Mouse (Mus musculus) c-Kit-positive CD71-positive TER-119-positive erythroid progenitor cells, embryonic 14.5 days (primary cell): ENCODE results near the gene Reps1.

Experiments used
- DNase-seq: peaks from one replicate; pipeline ENCODE4 v3.0.0-alpha.2; 2013; ENCODE audit warnings: low spot score

Gene Reps1

DNA sequence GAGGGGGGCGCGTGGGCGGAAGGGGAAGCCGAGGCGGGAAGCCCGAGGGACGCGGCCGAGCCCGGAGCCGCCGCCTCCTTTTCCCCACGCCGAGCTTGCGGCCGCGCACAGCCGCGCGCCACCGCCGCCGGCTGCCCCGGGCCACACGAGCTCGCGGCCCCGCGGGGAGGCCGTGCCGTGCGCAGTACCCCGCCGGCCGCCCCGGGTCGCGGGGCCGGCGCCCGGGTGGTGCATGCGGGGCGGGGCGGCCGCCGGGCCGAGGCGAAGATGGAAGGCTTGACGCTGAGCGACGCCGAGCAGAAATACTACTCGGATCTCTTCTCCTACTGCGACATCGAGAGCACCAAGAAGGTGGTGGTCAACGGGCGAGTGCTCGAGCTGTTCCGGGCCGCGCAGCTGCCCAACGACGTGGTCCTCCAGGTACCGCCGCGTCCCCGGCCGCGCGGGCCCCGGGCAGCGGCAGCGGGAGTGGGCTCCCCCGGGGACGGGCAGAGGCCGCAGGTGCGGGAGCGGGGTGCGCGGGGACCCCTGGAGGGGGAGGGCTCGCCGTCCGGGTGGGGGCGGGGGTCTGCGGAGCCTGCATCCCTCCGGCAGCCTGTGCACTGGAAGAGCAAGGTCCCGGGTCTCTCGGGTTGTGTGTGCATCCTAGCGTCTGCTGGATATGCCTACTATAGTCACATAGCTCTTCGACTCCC lies at the start of gene Reps1:
TSS of gene Reps1 (plus strand) at position 166 of the 695 bp plus-strand sequence.
- peak; percentile 18 for DNase-seq

DNA sequence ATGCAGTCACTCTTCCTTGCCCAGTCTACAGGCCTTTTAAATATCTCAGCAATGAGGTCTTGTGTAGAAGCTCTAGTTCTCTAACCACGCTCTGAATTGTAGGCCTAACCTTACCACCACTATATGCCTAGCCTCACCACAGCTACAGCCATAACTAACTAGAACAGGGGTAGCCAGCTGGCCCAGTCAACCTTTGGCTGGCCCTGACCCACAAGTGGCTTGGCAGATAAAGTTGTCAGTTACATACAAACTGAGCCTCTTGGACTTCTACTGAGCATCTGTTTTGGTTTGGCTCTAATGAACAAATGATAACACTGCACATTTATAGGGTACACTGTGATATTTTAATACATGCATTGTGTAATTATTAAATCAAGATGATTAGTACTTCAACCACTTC lies 48.9 kb upstream of the Reps1 start:
- DNase-seq, result no peak

DNA sequence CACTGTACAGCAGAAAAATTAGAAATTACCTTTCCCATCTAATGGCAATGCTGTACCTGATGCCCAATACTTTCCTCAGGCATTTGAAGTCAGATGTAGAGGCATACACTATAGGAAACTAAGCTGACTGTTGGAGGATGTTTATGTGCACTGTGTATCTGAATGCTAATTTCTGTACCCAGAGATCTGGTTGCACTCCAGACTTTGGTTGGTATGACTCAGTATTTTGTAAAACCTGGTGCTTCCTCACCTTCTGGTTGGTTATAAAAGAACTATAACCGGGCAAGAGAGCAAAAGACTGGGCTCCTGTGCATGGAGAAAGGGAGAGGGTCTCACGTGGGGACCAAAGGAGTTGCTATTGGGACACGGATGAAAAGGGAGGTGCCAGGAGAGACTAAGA lies 48.4 kb upstream of the Reps1 start:
- DNase-seq, result no peak

DNA sequence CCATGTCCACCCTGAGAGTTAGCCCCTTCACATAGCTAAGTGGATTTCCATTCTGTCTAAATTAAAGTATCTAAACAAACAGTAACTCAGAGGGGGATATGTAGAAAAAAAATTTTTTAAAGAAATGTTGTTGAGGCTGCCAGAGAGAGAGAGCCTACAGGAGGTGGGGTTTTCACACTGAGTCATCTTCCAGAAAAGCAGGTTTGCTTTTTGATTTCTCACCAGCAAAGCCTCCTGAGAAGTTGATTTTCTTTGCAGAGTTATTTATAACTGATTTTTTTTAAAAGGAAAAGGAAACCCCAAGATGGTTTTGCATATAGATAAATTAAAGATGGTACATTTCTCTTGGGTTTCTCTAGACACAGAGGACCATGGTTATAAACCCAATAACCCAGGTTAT lies 47.5 kb upstream of the Reps1 start:
- no peak for DNase-seq

DNA sequence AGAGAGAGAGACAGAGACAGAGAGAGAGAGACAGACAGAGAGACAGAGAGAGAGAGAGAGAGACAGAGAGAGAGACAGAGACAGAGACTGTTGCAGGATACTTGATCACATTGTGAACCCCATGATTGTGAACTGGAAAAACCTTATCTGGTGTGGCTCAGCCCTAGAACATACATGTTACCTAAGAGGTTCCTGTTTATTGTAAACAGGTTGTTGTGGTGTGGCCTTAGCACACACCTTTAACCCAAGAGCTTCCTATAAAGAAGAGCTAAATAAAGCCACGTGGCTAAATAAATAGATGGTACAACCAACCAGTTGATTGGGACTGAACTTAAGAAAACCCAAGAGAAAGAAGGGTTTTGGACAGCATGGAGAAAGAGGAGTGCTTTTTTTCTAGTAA lies 45.9 kb upstream of the Reps1 start:
- DNase-seq, result no peak

DNA sequence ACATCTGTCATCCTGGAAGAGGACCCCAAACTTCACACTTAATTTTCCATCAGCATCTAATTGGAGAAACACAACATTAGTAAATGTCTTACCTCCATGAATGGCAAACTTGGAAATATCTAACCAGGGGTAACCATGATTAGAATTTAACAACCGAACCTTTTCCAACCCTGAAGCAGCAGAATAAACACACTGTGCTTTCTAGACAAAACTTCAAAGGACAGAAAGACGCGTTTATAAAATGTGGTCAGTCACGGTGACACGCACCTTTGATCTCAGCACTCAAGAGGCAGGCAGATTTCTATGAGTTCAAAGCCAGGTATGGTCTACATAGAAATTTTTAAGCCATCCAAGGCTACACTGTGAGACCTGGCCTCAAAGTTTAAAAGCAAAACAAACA lies 43.9 kb upstream of the Reps1 start:
- DNase-seq, result no peak

DNA sequence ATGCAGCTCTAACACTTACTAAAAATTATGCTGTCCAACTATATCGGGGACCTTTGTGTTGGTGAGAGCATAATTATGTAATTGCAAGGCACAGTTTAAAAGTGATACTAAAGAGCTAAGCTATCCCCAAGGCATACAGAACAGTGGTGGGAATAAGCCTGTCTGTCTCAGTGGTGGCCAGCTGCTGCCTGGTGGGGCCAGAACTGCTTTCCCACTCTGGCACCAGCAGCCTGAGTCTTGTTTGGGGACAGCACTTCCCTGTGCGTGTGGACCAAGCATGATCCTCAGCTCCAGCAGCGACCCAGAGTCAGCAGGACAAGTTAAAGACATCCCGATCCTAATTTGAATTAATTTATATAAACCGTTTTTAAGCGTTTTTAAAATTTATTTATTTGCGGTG lies 35.2 kb upstream of the Reps1 start:
- no peak for DNase-seq

DNA sequence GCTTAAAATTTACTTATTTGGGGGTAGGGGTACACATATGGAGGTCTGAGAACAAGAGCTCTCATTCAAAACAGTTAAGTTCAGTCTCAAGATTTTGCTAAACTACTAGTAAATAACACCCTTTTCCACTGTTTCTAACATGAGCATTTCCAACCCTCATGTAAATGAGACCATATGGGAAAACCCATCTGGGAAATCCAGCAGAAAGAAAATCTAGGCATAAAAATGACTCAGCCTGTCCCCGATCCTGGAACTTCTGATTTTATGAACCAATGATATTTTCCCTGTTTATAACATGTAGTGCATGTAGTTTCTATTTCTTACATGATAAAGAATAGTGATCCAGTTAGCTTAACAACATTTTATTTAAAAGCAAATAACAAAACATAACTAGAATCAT lies 34.8 kb upstream of the Reps1 start:
- no peak for DNase-seq

DNA sequence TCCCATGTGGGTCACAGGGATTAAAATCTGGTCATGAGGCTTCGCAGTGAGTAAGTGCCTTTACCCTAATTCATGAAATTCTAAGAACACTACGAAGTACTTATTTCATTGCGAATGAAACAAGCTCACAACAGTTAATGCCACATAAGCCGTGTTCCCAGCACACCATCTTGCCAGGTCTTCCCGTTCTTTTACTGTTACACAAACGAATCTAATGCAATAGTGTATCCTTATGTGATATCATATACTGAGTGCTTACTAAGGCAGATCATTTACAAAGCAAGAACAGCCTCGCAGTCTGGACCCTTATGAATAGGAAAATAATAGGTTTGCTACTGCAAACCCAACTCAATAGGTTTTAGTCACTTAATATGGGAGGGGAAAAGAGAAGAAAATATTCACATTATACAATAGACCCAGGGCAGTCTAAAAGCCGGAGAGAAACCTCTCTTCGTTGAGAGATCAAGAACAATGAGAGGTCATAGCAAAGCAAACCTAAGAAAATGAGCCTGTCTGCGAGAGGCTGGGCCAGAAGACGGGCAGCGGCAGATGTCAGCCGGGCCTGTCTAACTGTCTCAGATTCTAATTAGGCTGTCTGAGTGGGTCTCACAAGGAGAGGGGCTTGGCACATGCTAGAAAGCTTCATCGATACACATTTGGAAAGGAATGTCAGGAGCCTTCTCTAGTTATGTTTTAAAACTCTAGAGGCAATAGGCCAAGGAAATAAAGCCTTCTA lies 33.9 kb upstream of the Reps1 start:
- no peak for DNase-seq

DNA sequence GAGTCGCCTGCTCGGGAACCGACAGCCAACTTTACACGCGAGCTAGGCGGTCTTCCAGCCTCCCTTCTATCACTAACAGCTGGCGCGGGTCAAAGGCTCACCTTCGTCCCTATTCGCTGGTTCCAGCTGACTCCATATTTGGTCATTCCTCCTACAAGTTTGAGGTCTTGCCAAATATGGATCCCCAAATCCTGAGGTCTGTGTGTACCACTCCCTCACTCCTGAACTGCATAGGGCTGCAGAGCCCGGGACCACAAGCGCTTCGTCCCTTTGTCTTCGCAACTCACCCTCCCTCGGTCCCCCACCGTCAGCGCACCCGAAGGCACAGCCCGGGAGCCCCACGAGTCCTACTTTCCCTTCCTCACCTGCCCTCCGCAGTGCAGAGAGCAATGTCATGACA lies 33.3 kb upstream of the Reps1 start:
- DNase-seq, result peak; percentile 74

DNA sequence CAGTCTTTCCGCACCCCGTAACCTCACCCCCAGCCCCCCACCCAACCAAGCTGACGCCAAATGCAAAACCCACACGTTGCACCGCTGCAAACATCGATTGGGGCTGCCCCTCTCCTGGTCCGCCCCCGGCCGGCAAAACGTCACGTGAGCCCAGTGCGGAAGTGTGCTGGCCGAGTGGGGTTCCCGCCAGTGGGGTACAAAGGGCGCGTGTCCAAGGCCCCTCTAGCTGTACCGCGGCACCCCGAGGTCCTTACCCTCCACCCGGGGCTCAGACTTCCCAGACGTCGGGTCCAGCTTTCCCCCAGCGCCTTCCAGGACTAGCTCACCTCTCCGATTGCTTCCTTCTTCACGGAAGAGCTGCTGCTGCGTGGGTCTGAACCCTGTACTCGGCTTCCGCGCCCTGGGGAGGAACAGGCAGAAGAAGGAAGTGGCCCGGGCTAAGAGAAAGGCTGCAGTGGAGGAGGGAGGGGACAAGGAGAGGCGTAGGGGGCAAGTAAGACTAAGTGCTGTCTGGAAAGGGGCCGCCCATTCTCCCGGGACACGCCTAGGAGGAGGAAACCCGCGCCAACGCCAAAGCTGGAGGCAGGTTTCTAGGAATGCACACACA lies 32.8 kb upstream of the Reps1 start, which contains the start of gene Abracl:
TSS of gene Abracl (minus strand) at position 548 of the 607 bp plus-strand sequence.
- DNase-seq, result peak; percentile 70

DNA sequence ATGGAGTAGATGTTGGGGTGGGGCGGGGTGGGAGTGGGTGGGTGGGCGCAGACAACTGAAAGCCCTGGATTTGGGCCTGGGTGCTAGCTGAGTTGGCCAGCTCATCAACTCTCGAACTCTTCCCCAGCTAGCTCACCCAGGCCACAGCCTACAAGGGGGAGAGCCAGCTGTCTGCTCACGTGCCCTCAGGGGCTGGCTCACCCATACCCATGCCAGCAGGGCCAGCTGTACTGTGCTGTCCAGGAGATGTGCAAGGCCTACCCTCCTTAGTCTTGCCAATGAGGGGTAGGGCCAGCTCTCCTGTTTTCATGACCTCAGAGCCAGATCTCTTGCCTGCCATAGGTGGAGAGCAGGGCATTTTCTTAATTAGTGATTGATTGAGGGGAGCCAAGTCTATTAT lies 21.3 kb upstream of the Reps1 start:
- DNase-seq, result no peak

DNA sequence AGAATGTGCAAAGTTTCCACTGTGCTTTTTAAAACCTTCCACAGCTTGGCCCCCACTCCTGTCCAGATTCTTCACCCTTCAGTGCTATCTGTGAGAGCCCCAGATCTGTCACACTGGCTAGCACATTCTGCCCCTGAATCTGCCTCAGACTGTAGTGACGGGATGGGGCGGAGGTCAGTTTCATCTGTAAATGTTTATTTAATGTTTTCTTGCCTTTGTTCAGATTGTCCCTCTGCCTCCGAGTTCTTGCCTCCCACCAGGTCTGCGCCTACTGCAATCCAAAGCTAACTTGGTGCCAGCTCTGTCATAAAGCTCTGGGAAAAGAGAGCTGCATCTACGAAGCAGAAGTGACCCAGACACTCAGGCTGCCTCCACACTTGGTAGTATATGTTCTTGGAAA lies 18.8 kb upstream of the Reps1 start:
- no peak for DNase-seq

DNA sequence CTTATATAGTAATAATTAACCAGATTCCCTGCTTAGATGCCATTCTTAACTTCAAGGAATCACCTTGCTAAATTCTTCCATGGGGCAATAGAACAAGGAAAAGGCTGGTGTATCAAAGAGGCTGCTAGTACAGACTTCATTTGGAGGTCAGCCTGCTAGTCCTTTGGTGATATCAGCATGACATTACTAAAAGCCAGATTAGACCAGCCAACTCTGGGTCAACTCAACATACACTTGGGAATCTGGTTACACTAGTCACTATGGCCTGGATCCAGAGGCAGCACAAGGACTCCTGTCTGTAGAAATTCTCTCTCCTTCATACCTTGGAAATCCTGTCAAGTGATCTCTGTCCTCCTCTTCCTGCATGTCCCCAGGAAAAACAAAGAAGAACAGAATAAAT lies 9.3 kb upstream of the Reps1 start:
- no peak for DNase-seq

DNA sequence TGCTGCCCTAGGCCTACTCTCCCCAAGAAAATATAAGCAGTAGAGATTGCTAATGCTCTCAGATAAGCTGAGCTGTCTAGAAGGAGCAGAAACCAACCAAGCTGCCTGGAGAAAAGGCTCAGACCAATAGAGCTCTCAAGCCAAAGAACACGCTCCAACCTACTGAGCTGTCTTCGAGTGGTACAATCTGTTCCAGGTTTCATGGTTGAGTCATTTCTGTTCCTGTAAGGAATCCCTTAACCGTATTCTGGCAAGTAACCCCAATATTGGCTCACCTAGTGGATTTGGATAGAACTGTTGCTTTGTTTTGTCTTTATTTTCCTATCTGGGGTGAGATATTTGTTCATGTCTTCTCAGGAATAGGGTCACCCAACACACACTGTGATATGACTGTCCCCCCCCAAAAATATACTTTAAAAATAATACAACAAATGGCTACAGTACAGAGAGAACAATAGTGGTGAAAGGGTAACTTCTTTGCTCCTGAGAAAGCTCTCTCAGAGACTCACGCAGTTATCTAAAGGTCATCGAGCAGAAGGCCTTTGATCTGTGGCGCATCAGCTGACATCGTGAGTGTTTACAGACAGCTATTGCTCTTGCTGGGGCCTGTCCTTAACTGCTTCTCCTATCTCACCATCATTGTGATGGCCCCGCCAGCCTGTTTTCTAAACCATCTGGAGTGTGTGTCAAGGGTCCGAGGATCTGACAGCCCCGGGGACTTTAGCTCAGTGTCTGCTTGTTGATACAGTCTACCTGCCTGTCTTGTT lies 8.1 kb upstream of the Reps1 start:
- DNase-seq, result no peak

DNA sequence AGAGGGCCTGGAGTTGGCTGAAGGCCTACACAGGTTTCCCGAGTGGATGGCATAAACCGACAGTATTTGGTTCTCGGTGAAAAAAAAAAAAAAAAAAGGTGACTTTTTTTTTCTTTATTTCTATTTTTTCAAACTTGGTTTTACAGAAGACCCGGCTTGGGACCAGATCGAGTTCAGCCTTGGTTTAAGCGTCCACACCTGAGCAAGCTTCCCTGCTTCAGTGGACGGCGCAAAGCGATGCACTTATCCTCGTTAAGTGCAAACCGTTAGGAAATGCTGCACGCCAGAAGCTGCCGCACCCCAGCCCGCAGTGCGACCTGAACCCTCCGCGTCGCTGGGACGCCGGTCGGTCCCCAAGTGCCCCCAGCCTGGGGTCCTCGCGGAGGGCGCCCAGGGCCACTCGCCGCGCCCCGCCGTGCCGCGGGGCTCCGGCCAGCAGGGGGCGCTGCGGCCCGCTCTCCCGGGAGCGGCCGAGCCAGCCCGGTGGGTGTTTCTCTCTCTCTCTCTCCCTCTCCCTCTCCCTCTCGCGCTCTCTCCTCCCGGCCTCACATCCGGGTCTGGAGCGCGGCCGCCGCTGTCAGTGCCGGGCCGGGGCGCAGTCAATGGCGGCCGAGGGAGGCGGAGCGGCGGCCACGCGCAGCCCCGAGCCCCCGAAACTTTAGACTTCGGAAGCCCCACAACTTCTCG lies 509 bp upstream of the Reps1 start:
- peak; percentile 64 for DNase-seq

DNA sequence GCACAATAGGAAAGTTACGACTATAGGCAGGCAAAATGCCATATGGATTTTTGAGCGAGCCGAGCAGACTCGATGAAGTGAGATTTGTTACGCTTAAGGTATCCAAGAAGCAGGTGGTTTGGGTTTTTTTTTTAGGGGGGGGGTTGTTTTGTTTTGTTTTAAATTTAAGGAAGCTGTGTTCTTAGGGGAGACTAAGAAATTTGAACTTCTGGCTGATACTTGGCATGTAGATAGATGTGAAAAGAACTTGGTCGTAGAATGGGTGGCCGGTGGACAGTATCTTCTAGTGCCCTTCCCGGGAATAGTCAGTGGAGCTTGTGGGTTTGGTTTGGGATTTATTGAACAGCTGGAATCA lies 707 bp downstream of the Reps1 start:
- DNase-seq, result peak; percentile 18

DNA sequence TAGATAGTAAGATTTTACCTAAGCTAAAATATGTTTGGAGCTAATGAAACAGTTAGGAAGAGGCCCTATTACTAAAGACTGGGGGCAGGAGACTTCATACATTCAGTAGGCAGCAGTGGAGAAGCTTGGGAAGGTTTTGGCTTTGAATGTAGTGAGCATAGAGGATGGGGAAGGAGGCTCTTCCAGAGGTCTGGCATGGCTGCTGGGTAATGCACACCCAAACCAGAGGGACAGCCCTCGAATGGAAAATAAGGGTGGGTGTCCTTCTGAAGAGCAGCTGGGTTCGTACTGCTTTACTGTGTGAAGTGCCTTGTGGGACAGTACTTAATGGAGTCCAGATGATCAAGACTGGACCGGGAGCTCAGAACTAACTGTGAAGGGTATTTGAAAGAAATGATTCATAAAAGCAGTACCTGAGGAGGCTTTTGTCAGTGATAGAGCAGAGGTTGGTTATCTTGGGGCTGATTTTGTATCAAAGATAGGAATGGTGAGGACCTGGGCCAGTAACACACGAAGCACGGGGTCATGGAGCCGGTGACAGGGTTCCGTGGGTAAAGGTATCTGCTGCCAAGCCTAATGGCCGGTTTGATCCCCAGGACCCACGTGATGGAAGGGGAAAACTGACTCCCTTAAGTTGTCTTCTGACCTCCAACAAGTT lies 3.1 kb downstream of the Reps1 start:
- DNase-seq, result no peak

DNA sequence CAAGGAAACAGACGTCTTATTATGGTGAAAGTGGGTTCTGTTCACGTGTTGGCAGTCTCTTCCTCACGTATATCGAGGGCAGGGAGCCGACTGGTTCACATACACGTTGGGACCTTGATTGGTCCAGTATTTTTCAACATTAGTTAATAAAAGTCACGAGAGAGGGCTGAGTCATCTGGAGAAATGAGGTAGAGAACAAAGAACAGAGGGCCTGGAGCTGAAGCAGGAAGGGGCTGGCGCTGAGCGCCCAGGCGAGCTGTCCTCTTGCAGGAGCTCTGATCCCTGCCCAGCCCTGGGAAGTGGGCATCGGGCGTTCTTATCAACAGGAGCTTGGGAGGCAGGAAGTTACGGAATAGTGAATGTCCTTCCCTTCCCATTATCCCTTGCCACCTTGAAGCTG lies 4.1 kb downstream of the Reps1 start:
- no peak for DNase-seq

DNA sequence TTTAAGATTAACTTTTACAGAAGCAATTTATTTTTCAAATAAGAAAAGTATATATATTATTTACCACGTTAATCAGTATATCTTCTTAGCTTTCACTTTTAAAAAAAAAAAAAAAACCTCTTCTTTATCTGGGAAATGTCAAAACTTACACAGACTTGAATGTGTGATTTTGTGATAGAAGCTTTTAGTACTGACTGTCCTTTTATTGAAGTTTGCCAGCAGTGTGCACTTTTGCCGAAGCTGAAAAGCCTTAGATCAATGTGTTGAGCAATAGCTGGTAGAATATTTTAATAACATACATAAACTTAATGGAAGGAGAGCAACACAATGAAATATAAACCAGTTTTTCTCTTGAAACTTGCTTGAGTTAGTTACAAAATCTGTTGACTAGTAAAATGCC lies 5.1 kb downstream of the Reps1 start:
- DNase-seq, result no peak

DNA sequence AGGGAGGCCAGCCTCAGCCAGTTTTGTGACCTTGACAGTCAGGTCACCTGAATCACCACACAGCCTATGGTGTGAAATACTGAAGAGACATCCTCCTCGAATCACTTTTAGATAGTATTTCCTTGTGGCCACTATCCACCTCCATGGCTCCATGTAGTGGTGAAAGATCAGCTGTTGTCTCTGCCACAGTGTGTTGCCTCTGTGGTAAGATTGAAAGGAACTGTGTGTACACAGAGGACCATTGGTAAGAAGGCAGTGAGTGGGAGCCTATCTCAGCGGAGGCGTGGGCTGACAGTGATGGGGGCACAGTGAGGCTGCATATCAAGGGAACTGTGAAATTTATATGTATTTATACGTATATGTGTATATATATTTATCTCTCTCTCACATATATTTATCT lies 5.9 kb downstream of the Reps1 start:
- no peak for DNase-seq
